ENCODE assay signal across 8 mouse cellular contexts in genomic region chr9:14698582-14699287, GRCm38 (mm10). TPM values are rescaled to one million over a fixed set of nuclear protein-coding genes. Genes with fewer than 3 reads are reported as not detected.
DNase-seq lines count a peak whose midpoint lies in the region; ATAC-seq lines count a peak whose summit lies in the region.

No protein-coding gene starts in this region.

- H3K4me3 ChIP-seq in embryonic facial prominence, embryonic 12.5 days = no peak overlapping the region
- no peak overlapping the region for H3K4me3 ChIP-seq in limb, embryonic 10.5 days
- H3K4me3 ChIP-seq in midbrain, embryonic 14.5 days (replicated peaks; ENCODE audit: low read depth, low read length) = no peak overlapping the region

- peak; percentile 95 for ATAC-seq in embryonic facial prominence, embryonic 12.5 days (ENCODE audit: insufficient number of reproducible peaks, insufficient read depth, low FRiP score, low TSS enrichment)
- peak; percentile 90 for ATAC-seq in midbrain, embryonic 14.5 days (ENCODE audit: low FRiP score, low TSS enrichment)

- H3K27ac ChIP-seq in embryonic facial prominence, embryonic 12.5 days = no peak overlapping the region
- no peak overlapping the region for H3K27ac ChIP-seq in limb, embryonic 10.5 days
- H3K27ac ChIP-seq in midbrain, embryonic 14.5 days (replicated peaks; ENCODE audit: low read depth, low read length) = no peak overlapping the region

- H3K9ac ChIP-seq in embryonic facial prominence, embryonic 12.5 days = no peak overlapping the region
- H3K9ac ChIP-seq in midbrain, embryonic 14.5 days (replicated peaks; ENCODE audit: low read length) = no peak overlapping the region

- WGBS in embryonic facial prominence, embryonic 12.5 days = 52% methylated on average over 12 of the region's 12 CpGs
- WGBS in limb, embryonic 10.5 days = 52% methylated on average over 12 of the region's 12 CpGs
- 52% methylated on average over 12 of the region's 12 CpGs for WGBS in midbrain, embryonic 14.5 days

- H3K27me3 ChIP-seq in embryonic facial prominence, embryonic 12.5 days = no peaks in the 10 kb centered on the region
- no peaks in the 10 kb centered on the region for H3K27me3 ChIP-seq in limb, embryonic 10.5 days (ENCODE audit: low read depth, poor library complexity, severe bottlenecking)
- H3K27me3 ChIP-seq in midbrain, embryonic 14.5 days (ENCODE audit: control insufficient read depth, insufficient read depth, low read length) = no peaks in the 10 kb centered on the region

- no peak overlapping the region for H3K4me2 ChIP-seq in embryonic facial prominence, embryonic 12.5 days (replicated peaks)
- H3K4me2 ChIP-seq in midbrain, embryonic 14.5 days (ENCODE audit: low read length) = no peak overlapping the region

- no peaks in the 10 kb centered on the region for H3K36me3 ChIP-seq in embryonic facial prominence, embryonic 12.5 days
- no peaks in the 10 kb centered on the region for H3K36me3 ChIP-seq in limb, embryonic 10.5 days
- H3K36me3 ChIP-seq in midbrain, embryonic 14.5 days (ENCODE audit: control insufficient read depth, insufficient read depth, low read length) = no peaks in the 10 kb centered on the region

- no peaks in the 10 kb centered on the region for H3K9me3 ChIP-seq in embryonic facial prominence, embryonic 12.5 days
- H3K9me3 ChIP-seq in limb, embryonic 10.5 days (replicated peaks) = no peaks in the 10 kb centered on the region
- no peaks in the 10 kb centered on the region for H3K9me3 ChIP-seq in midbrain, embryonic 14.5 days (ENCODE audit: control insufficient read depth, low read length)

- no peaks in the 10 kb centered on the region for H3K4me1 ChIP-seq in embryonic facial prominence, embryonic 12.5 days
- no peaks in the 10 kb centered on the region for H3K4me1 ChIP-seq in limb, embryonic 10.5 days
- no peaks in the 10 kb centered on the region for H3K4me1 ChIP-seq in midbrain, embryonic 14.5 days (ENCODE audit: control insufficient read depth, insufficient read depth, low read length)

- peak; percentile 28 for DNase-seq in 3134 (ENCODE audit: extremely low read depth, insufficient read length, low spot score)
- DNase-seq in adrenal gland, postnatal 25 days = peak; percentile 84
- DNase-seq in heart, adult 11 months = peak; percentile 97
- DNase-seq in kidney, adult 18-20 months = peak; percentile 90
- peak; percentile 94 for DNase-seq in limb, embryonic 10.5 days (ENCODE audit: low spot score)
- peak; percentile 94 for DNase-seq in midbrain, embryonic 14.5 days
- peak; percentile 38 to 73 for DNase-seq in spleen, adult 18-20 months

RNA-seq across cellular contexts. Expression of gene Piwil4, which starts 41.8 kb away (rescaled TPM):
- total RNA-seq in adrenal gland, postnatal 25 days (2021) = 0.12 TPM in 1 of 2 replicates, not detected in the other
- polyA plus RNA-seq in embryonic facial prominence, embryonic 12.5 days (2016; fragmentation: Nextera tagmentation; extraction: Ambion mirVana) = 0.08 and 0.18 TPM in 2 replicates
- not detected in 2 replicates for polyA plus RNA-seq in limb, embryonic 10.5 days (2016; fragmentation: Nextera tagmentation; extraction: Ambion mirVana)
- 0.40 and 0.41 TPM in 2 replicates for polyA plus RNA-seq in midbrain, embryonic 14.5 days (2014; fragmentation: Nextera tagmentation; extraction: Ambion mirVana)

RNA-seq across cellular contexts. Expression of gene Fut4, which starts 53.5 kb away (rescaled TPM):
- 0.95 and 1.3 TPM in 2 replicates for total RNA-seq in adrenal gland, postnatal 25 days (2021)
- polyA plus RNA-seq in embryonic facial prominence, embryonic 12.5 days (2016; fragmentation: Nextera tagmentation; extraction: Ambion mirVana) = 3.7 and 4.6 TPM in 2 replicates
- polyA plus RNA-seq in limb, embryonic 10.5 days (2016; fragmentation: Nextera tagmentation; extraction: Ambion mirVana) = 5.0 and 6.4 TPM in 2 replicates
- polyA plus RNA-seq in midbrain, embryonic 14.5 days (2014; fragmentation: Nextera tagmentation; extraction: Ambion mirVana) = 1.3 and 1.9 TPM in 2 replicates

RNA-seq across cellular contexts. Expression of gene Amotl1, which starts 53.9 kb away (rescaled TPM):
- 28.5 and 36.1 TPM in 2 replicates for total RNA-seq in adrenal gland, postnatal 25 days (2021)
- polyA plus RNA-seq in embryonic facial prominence, embryonic 12.5 days (2016; fragmentation: Nextera tagmentation; extraction: Ambion mirVana) = 33.7 and 35.1 TPM in 2 replicates
- polyA plus RNA-seq in limb, embryonic 10.5 days (2016; fragmentation: Nextera tagmentation; extraction: Ambion mirVana) = 24.9 and 32.1 TPM in 2 replicates
- polyA plus RNA-seq in midbrain, embryonic 14.5 days (2014; fragmentation: Nextera tagmentation; extraction: Ambion mirVana) = 8.7 and 12.5 TPM in 2 replicates

Comparison
In these comparisons a context has a peak if more than half of its experiments do, and no peak if none do; other contexts are left out.
1. DNase-seq: peak in every context shown above with its lines; median percentile 97 in heart, adult 11 months; 94 in limb, embryonic 10.5 days; 94 in midbrain, embryonic 14.5 days; 90 in kidney, adult 18-20 months; 84 in adrenal gland, postnatal 25 days; 56 in spleen, adult 18-20 months; 28 in 3134.